33 mouse cellular contexts compared by ENCODE assay signal in genomic region chr3:63910301-63910700, GRCm38 (mm10). TPM values are rescaled to one million over a fixed set of nuclear protein-coding genes. Genes with fewer than 3 reads are reported as not detected.
"Had no signal": no experiment of that assay in that cellular context is flagged by ENCODE, and none has a peak within 500 bp of the region (broad histone marks: within the 10 kb centered on the region; RNA-seq: fewer than 3 reads in every experiment).

No protein-coding gene starts in this region.

- H3K4me3 ChIP-seq: left cerebral cortex, adult 2 months; limb, embryonic 10.5 days; limb, embryonic 12.5 days; limb, embryonic 13.5 days; limb, embryonic 15.5 days; liver, embryonic 12.5 days; liver, embryonic 13.5 days; liver, embryonic 15.5 days; lung, embryonic 15.5 days; megakaryocyte, embryonic 14.5 days; midbrain, embryonic 10.5 days; midbrain, embryonic 12.5 days; midbrain, embryonic 13.5 days; midbrain, embryonic 15.5 days; myocyte had no signal

- H3K9ac ChIP-seq: limb, embryonic 12.5 days; limb, embryonic 13.5 days; limb, embryonic 15.5 days; liver, embryonic 12.5 days; liver, embryonic 13.5 days; liver, embryonic 14.5 days; liver, embryonic 15.5 days; liver, postnatal 0 days; lung, embryonic 14.5 days; lung, embryonic 15.5 days; midbrain, embryonic 12.5 days; midbrain, embryonic 13.5 days; midbrain, embryonic 15.5 days had no signal

- H3K4me1 ChIP-seq: liver, embryonic 15.5 days had no signal

- H3K27me3 ChIP-seq: limb, embryonic 15.5 days; lung, embryonic 15.5 days; midbrain, embryonic 12.5 days; midbrain, embryonic 13.5 days; midbrain, embryonic 15.5 days had no signal

- H3K36me3 ChIP-seq: limb, embryonic 10.5 days; limb, embryonic 12.5 days; liver, embryonic 12.5 days; liver, embryonic 13.5 days; liver, embryonic 15.5 days; midbrain, embryonic 10.5 days; midbrain, embryonic 12.5 days; midbrain, embryonic 13.5 days; midbrain, embryonic 15.5 days had no signal

- DNase-seq: left cerebral cortex, postnatal 4 days; liver, embryonic 13.5 days; liver, postnatal 0 days; lung, adult 18-20 months; lung, adult 2 months; lung, embryonic 14.5 days; lung, postnatal 10 days; lung, postnatal 14 days; lung, postnatal 36 days; lung, postnatal 4 days; midbrain, embryonic 14.5 days had no signal

- H3K9me3 ChIP-seq: limb, embryonic 10.5 days; limb, embryonic 12.5 days; limb, embryonic 13.5 days; limb, embryonic 15.5 days; liver, embryonic 12.5 days; liver, embryonic 13.5 days; liver, embryonic 15.5 days; lung, embryonic 15.5 days; megakaryocyte, embryonic 14.5 days; midbrain, embryonic 10.5 days; midbrain, embryonic 12.5 days; midbrain, embryonic 13.5 days; midbrain, embryonic 15.5 days had no signal

- H3K4me2 ChIP-seq: limb, embryonic 12.5 days; limb, embryonic 13.5 days; limb, embryonic 15.5 days; liver, embryonic 11.5 days; liver, embryonic 12.5 days; liver, embryonic 13.5 days; liver, embryonic 15.5 days; lung, embryonic 14.5 days; lung, embryonic 15.5 days; midbrain, embryonic 12.5 days; midbrain, embryonic 13.5 days; midbrain, embryonic 15.5 days had no signal

- ATAC-seq: liver, embryonic 12.5 days; liver, postnatal 0 days; lung, postnatal 0 days; midbrain, embryonic 13.5 days; midbrain, embryonic 15.5 days; midbrain, embryonic 16.5 days had no signal

- H3K27ac ChIP-seq: left cerebral cortex, adult 2 months; limb, embryonic 10.5 days; limb, embryonic 12.5 days; limb, embryonic 13.5 days; limb, embryonic 15.5 days; liver, embryonic 12.5 days; liver, embryonic 13.5 days; liver, embryonic 14.5 days; liver, embryonic 15.5 days; lung, embryonic 15.5 days; macrophage; midbrain, embryonic 10.5 days; midbrain, embryonic 12.5 days; midbrain, embryonic 13.5 days; midbrain, embryonic 15.5 days had no signal

RNA-seq across cellular contexts. Expression of gene Plch1, which starts 11.0 kb away (rescaled TPM):
- total RNA-seq: megakaryocyte, adult 5-6 weeks; megakaryocyte-erythroid progenitor cell, adult 5-6 weeks had no signal
- polyA plus RNA-seq: liver, adult 2 months; macrophage had no signal
